Mouse (Mus musculus) adrenal gland, adult 18-20 months (tissue): ENCODE measurements around the gene Mylk3. TPM values are rescaled to one million over a fixed set of nuclear protein-coding genes. Genes with fewer than 3 reads are reported as not detected.

Experiments used
- DNase-seq, 2 experiments: peaks; one replicate each; pipeline ENCODE4 v3.0.0; 2021 to 2022; ENCODE audit warnings: low spot score in 2 of 2
- long read RNA-seq, 2 experiments: library from polyadenylated mRNA; stranded (forward); transcript quantifications; one replicate each; pipeline ENCODE4 v2.0.0; 2021
- total RNA-seq, 2 experiments: library from RNA; stranded (reverse); gene quantifications; 1 replicate in 1 of 2; 2 replicates in 1 of 2; pipeline ENCODE4 v1.2.3; 2021

The Mylk3 gene
- total RNA-seq: under 1 TPM; 0.45 to 0.70 TPM
- long read RNA-seq, experiment 1, partial matches to known transcripts: 0 of 1 reads
- long read RNA-seq, experiment 1, other reads (novel, unspliced or antisense): 0 of 1 reads
- long read RNA-seq, experiment 2: 0 reads

- no peak for DNase-seq
Observed at GRCm38 (mm10) chr8:85386205-85386604, at the start of gene Mylk3. Gene Mylk3 (minus strand): TSS chr8:85386345.

GRCm38 (mm10) chr8:85435736-85436135 is 49.6 kb upstream of the Mylk3 start:
- no peak for DNase-seq

GRCm38 (mm10) chr8:85434817-85435216 is 48.7 kb upstream of the Mylk3 start:
- DNase-seq: no peak

GRCm38 (mm10) chr8:85433017-85433393 is 46.9 kb upstream of the Mylk3 start:
- no peak for DNase-seq

GRCm38 (mm10) chr8:85432168-85433016 is 46.2 kb upstream of the Mylk3 start, which contains the start of gene 4921524J17Rik:
Gene 4921524J17Rik (minus strand): TSS chr8:85432833.
- DNase-seq: peak; percentile 96 to 97

- no peak for DNase-seq
Observed at GRCm38 (mm10) chr8:85431281-85432167, 45.4 kb upstream of the Mylk3 start.

GRCm38 (mm10) chr8:85430801-85431200 is 44.7 kb upstream of the Mylk3 start:
- DNase-seq: peak; percentile 41 to 47

GRCm38 (mm10) chr8:85429219-85429618 is 43.1 kb upstream of the Mylk3 start:
- no peak for DNase-seq

- DNase-seq: no peak
Observed at GRCm38 (mm10) chr8:85427026-85427425, 40.9 kb upstream of the Mylk3 start.

GRCm38 (mm10) chr8:85421329-85421728 is 35.2 kb upstream of the Mylk3 start:
- no peak for DNase-seq

GRCm38 (mm10) chr8:85408526-85408925 is 22.4 kb upstream of the Mylk3 start:
- no peak for DNase-seq

GRCm38 (mm10) chr8:85408053-85408505 is 21.9 kb upstream of the Mylk3 start:
- DNase-seq: no peak

GRCm38 (mm10) chr8:85405961-85406360 is 19.8 kb upstream of the Mylk3 start:
- no peak for DNase-seq

GRCm38 (mm10) chr8:85405418-85405817 is 19.3 kb upstream of the Mylk3 start:
- DNase-seq: no peak

GRCm38 (mm10) chr8:85398548-85398947 is 12.4 kb upstream of the Mylk3 start:
- DNase-seq: no peak

GRCm38 (mm10) chr8:85397508-85397907 is 11.4 kb upstream of the Mylk3 start:
- DNase-seq: peak; percentile 32 to 46

GRCm38 (mm10) chr8:85396432-85397079 is 10.4 kb upstream of the Mylk3 start:
- no peak for DNase-seq

GRCm38 (mm10) chr8:85395681-85396431 is 9.7 kb upstream of the Mylk3 start:
- DNase-seq: no peak

- no peak for DNase-seq
Observed at GRCm38 (mm10) chr8:85395017-85395416, 8.9 kb upstream of the Mylk3 start.

- DNase-seq: no peak
Observed at GRCm38 (mm10) chr8:85393199-85393598, 7.1 kb upstream of the Mylk3 start.
